Mouse (Mus musculus) heart, embryonic 11.5 days (tissue): ENCODE data around the gene Vwce. TPM values are rescaled to one million over a fixed set of nuclear protein-coding genes. Genes with fewer than 3 reads are reported as not detected.

Source experiments
- ATAC-seq: fragments of 200-750 bp; cut with Nextera tagmentation; replicated peaks from 2 replicates; pipeline ENCODE4 v1.8.0; 2017; ENCODE audit warnings: moderate library complexity; ENCODE audit not compliant: insufficient number of reproducible peaks, low FRiP score, low TSS enrichment
- H3K27ac ChIP-seq: fragments of 300-500 bp; sonication (generic); 2 replicates; pipeline ENCODE4 v1.5.1; 2014; ENCODE audit warnings: mild to moderate bottlenecking, low read depth, low read length
- H3K27me3 ChIP-seq: fragments of 300-500 bp; sonication (generic); 2 replicates; pipeline ENCODE4 v1.6.1; 2014; ENCODE audit warnings: mild to moderate bottlenecking, low read length, mixed read lengths; ENCODE audit not compliant: control insufficient read depth, insufficient read depth
- H3K36me3 ChIP-seq: fragments of 300-500 bp; sonication (generic); 2 replicates; pipeline ENCODE4 v1.6.1; 2014; ENCODE audit warnings: mild to moderate bottlenecking, low read length, moderate library complexity, mixed read lengths; ENCODE audit not compliant: control insufficient read depth, insufficient read depth
- H3K4me1 ChIP-seq: fragments of 300-500 bp; sonication (generic); 2 replicates; pipeline ENCODE4 v1.6.1; 2014; ENCODE audit warnings: low read length; ENCODE audit not compliant: control insufficient read depth, insufficient read depth
- H3K4me2 ChIP-seq: fragments of 300-500 bp; sonication (generic); 2 replicates; pipeline ENCODE4 v1.6.1; 2014; ENCODE audit warnings: mild to moderate bottlenecking, moderate library complexity
- H3K4me3 ChIP-seq: fragments of 300-500 bp; sonication (generic); 2 replicates; pipeline ENCODE4 v1.5.1; 2014; ENCODE audit warnings: low read depth, low read length
- H3K9ac ChIP-seq: fragments of 300-500 bp; sonication (generic); 2 replicates; pipeline ENCODE4 v1.6.1; 2014; ENCODE audit warnings: mild to moderate bottlenecking, low read depth, low read length, moderate library complexity
- H3K9me3 ChIP-seq: fragments of 300-500 bp; sonication (generic); replicated peaks from 2 replicates; pipeline ENCODE4 v1.6.1; 2016; ENCODE audit warnings: low read length; ENCODE audit not compliant: control insufficient read depth
- WGBS: fragments of 180-500 bp; shearing (Covaris S2); extraction: QIAGEN DNeasy Blood & Tissue Kit; methylation state at CpG from one replicate; pipeline ENCODE4 v1.1.7; 2014; ENCODE audit not compliant: insufficient replicate concordance; 5-methylcytosine and 5-hydroxymethylcytosine counted together
- polyA plus RNA-seq: library from polyadenylated mRNA; unstranded; fragments of >200 nt; fragmentation: Nextera tagmentation; extraction: Ambion mirVana; gene quantifications from 2 replicates; pipeline ENCODE4 v1.2.1, GENCODE M21; 2014

The Vwce gene
- polyA plus RNA-seq, 1 experiment from 2014 or later, result 0.46 TPM

DNA sequence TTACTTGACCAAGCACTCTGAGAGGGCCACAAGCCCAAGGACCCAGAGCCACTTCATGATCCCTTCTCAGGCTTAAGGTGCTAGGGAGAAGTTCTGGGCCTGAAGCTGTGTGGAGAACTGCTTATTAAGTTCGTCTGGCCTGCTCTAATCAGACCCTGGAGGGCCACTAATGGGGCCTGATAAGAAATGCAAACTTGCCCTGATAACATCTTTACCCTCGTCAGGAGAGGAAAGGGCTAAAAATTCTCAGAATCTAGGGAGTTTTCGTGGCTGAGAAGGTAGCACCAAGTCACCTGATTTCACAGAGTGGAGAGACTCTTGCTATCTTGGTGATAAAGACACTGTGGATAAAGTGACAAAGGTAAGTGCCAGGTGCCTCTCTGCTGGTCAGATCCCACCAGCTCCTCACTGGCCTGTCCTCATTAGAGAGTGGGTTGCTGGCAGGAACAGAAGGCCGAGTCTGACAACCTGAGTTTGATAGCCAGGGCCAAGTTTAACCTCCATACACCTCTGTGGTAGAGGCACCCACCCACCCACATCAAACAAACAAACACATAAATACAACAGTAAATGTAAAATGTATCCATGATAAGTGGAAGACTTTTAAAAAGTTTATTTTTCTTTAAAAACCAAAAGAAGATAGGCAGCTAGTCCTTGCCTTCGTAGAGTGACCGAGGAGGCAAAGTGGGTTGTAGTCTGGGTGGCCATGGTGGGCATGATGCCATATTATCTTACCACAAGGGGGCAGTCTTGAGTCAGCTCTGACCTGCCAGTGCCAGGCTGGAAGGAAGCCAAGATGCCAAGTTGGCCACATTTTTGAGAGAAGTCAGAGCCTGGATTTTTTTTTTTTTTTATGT lies 44.1 kb downstream of the Vwce start, which contains the start of gene Pga5:
Gene Pga5, minus strand, starts transcription at position 157 of the 857 bp plus-strand sequence.
- Histone ChIP-seq H3K4me3 (no peak within 1 kb of the TSS), H3K9me3 (no peaks in the 10 kb centered on the region), H3K4me2 (no peak within 1 kb of the TSS), H3K27ac (no peak within 1 kb of the TSS), H3K27me3 (peaks cover 2% of the 10 kb centered on the region; the same call in 1 of the 2 replicates), H3K4me1 (no peaks in the 10 kb centered on the region), H3K9ac (no peak within 1 kb of the TSS), H3K36me3 (no peaks in the 10 kb centered on the region)
- ATAC-seq, result no peak
- WGBS, result 24% methylated on average over 6 of the region's 6 CpGs

GRCm38 (mm10) chr19:10678772-10679067 lies 44.7 kb downstream of the Vwce start:
- Histone ChIP-seq H3K36me3 (no peaks in the 10 kb centered on the region), H3K27me3 (peaks cover 2% of the 10 kb centered on the region; the same call in 1 of the 2 replicates), H3K9ac (no peak overlapping the region), H3K4me3 (no peak overlapping the region), H3K4me2 (no peak overlapping the region), H3K27ac (no peak overlapping the region), H3K4me1 (no peaks in the 10 kb centered on the region), H3K9me3 (no peaks in the 10 kb centered on the region)
- 76% methylated on average over 1 of the region's 1 CpGs for WGBS
- ATAC-seq, result no peak

DNA sequence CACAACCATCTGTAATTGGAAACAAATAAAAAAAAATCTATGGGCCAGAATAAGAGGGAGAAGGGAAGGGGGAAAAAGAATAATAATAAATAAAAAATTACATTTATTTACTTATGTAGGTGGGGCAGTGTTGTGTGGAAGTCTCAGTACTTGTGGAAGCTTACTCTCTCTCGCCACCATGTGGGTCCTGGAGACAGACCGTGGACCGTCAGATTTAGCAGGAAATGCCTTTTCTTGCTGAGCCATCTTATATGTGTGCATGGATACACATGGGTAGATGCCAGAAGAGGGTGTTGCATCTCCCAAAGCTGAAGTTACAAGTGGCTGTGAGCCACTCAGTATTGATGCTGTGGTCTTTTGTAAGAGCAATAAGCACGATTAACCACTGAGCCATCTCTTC lies 47.6 kb downstream of the Vwce start:
- no peaks in the 10 kb centered on the region for H3K4me1 ChIP-seq
- no peaks in the 10 kb centered on the region for H3K9me3 ChIP-seq
- H3K27me3 ChIP-seq, result peaks cover 2% of the 10 kb centered on the region; the same call in 1 of the 2 replicates
- no peaks in the 10 kb centered on the region for H3K36me3 ChIP-seq
- WGBS, result 62% methylated on average over 4 of the region's 4 CpGs
- no peak overlapping the region for H3K4me2 ChIP-seq
- no peak for ATAC-seq
- H3K9ac ChIP-seq, result no peak overlapping the region
- no peak overlapping the region for H3K4me3 ChIP-seq
- H3K27ac ChIP-seq, result no peak overlapping the region

DNA sequence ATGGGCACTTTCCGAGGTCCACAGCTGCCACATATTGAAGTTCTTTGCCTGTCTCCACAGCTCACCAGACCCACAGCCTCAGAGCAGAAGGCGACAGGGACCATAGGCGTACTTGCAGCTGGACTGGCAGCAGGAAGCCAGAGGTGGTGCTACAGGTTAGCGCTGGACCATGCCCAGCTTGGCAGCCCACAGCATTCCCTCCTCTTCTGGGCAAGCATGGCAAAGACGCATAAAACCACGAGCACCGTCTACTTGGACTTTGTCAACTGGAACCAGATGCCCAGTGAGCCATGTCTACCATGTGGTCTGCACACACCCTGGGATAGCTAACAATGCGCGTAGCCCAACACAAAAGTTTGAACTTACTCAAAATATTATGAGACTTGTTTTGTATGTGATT lies 51.1 kb downstream of the Vwce start:
- H3K9ac ChIP-seq, result no peak overlapping the region
- WGBS, result 79% methylated on average over 9 of the region's 9 CpGs
- H3K4me2 ChIP-seq, result no peak overlapping the region
- H3K4me1 ChIP-seq, result peaks cover 16% of the 10 kb centered on the region; the same call in 1 of the 2 replicates
- no peak overlapping the region for H3K4me3 ChIP-seq
- no peak for ATAC-seq
- peaks cover 2% of the 10 kb centered on the region; the same call in 1 of the 2 replicates for H3K27me3 ChIP-seq
- no peaks in the 10 kb centered on the region for H3K36me3 ChIP-seq
- H3K9me3 ChIP-seq, result no peaks in the 10 kb centered on the region
- no peak overlapping the region for H3K27ac ChIP-seq

DNA sequence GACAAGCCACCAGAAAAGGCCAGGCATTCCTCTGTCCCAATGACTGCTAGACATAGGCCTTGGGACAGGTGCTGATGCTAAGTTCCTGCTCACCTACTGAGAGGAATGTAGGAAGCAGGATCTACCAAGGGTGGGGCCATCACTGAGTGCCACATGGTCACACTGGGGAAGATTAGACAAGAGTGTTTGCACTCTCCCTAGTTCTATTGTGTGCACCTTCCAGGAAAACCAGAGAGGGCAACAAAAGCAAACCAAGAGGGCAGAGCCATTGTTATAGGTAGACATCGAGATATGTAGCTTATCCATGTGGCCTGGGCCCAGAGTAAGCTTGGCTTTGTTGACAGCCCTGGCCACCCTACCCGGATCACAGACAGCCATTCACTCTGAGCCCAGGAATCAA lies 51.7 kb downstream of the Vwce start:
- no peak overlapping the region for H3K4me2 ChIP-seq
- no peak overlapping the region for H3K9ac ChIP-seq
- no peaks in the 10 kb centered on the region for H3K36me3 ChIP-seq
- H3K27me3 ChIP-seq, result peaks cover 2% of the 10 kb centered on the region; the same call in 1 of the 2 replicates
- H3K4me1 ChIP-seq, result peaks cover 18% of the 10 kb centered on the region; the same call in 1 of the 2 replicates
- WGBS, result 65% methylated on average over 2 of the region's 2 CpGs
- H3K4me3 ChIP-seq, result no peak overlapping the region
- no peak for ATAC-seq
- no peak overlapping the region for H3K27ac ChIP-seq
- no peaks in the 10 kb centered on the region for H3K9me3 ChIP-seq

DNA sequence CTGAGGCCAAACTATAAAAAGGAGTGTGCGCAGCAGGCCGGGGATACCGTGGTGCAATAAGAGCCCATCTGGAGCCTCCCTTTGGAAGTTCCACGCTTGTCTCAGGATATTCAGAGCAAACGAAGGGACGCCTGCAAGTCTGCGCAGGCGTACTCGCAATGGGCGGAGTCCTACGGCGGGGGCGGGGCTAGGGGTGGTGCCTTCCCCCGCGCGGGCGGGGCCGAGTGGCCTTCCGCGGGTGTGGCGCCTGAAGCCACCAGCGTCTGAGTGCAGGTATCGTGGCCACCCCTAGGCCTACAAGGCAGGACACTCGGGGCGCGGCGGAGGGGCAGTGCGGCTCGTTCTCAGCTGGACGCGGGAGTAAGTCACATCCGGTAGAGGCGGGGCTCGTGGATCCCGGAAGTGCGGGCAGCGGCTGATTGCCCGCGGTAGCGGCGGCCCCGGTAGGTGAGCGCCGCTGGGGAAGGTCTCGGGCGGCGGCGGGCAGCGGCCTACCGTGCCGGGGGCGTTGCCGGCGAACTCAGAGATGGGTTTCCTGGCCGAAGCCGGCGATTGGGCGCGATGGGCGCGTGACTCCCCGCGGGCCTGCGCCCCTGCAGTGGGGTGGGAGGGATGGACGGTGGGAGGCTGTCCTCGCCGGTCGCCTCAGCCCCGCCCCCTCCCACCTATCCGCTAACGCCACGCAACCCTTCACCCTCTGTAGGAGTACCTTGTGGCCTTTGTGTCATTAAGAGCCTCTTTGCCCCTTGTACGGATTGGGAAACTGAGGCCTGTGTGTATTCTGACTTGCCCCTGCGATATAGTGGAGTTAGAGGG lies 54.7 kb downstream of the Vwce start, which contains the start of gene Vps37c:
Gene Vps37c, plus strand, starts transcription at position 199 of the 816 bp plus-strand sequence.
- Histone ChIP-seq H3K27me3 (no peaks in the 10 kb centered on the region), H3K4me1 (peaks cover 27% of the 10 kb centered on the region), H3K9ac (peak within 1 kb of the TSS; percentile 90), H3K9me3 (no peaks in the 10 kb centered on the region), H3K27ac (peak within 1 kb of the TSS; percentile 94), H3K4me3 (peak within 1 kb of the TSS; percentile 74), H3K36me3 (no peaks in the 10 kb centered on the region), H3K4me2 (peak within 1 kb of the TSS; percentile 71)
- under 1% methylated on average over 74 of the region's 74 CpGs for WGBS
- peak; percentile 94 for ATAC-seq

DNA sequence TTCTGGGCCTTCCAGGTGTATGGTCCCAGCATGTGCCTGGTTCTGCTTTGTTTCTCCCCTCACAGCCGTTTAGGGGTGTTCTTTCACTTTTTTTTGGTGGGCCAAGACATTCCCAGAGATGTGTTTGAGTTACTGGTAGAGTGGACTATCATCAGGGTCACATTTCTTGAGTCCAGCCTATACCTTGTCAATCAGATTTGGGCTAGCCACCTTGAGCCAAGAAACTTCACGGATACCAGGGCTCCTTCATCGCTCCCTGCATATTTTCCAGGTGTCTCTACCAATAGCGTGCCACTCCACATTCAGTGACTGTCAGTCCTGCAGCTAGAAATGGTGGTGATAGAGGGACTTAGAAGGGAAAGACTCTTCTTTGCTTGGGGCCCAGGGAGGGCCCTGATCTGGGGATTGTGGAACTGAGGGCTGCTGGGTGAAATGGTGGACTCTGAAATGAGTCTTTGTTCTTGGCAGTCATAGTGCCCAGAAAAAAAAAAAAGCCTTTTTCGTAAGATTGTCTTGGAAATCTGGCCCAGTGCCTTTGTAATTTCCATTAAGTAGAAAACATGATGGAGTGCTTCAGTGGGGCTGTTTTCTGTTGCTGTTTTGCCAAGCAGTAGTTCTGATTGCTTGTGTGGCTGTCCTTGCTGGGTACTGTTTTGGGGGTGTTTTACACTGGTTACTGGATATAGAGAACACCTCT lies 55.6 kb downstream of the Vwce start:
- peak overlapping the region; percentile 90 for H3K9ac ChIP-seq
- no peaks in the 10 kb centered on the region for H3K9me3 ChIP-seq
- no peaks in the 10 kb centered on the region for H3K36me3 ChIP-seq
- H3K4me2 ChIP-seq, result peak overlapping the region; percentile 71
- H3K27me3 ChIP-seq, result no peaks in the 10 kb centered on the region
- ATAC-seq, result no peak
- H3K4me1 ChIP-seq, result peaks cover 27% of the 10 kb centered on the region
- 62% methylated on average over 5 of the region's 5 CpGs for WGBS
- peak overlapping the region; percentile 74 for H3K4me3 ChIP-seq
- H3K27ac ChIP-seq, result peak overlapping the region; percentile 94

DNA sequence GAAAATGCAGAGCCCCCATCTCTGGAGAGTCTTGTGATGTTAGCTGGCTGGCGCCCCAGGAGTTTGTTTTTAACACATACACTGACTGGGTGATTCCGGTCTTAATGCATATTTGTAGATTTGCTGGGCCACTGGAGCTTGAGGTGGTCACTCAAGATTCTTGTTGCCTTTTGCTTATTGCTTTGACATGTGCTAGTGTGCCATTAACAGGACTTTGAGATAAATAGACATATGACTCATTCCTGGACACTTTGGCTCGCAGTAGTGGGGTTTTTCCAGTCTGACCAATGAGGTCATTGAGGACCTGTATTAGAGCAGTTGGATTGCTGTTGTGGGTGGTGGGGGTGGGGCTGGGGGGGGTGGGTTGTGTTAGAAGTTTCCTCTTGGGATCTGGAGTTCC lies 56.3 kb downstream of the Vwce start:
- H3K9ac ChIP-seq, result no peak overlapping the region
- no peaks in the 10 kb centered on the region for H3K9me3 ChIP-seq
- 54% methylated on average over 3 of the region's 3 CpGs for WGBS
- no peak for ATAC-seq
- H3K4me2 ChIP-seq, result peak overlapping the region; percentile 71
- H3K4me3 ChIP-seq, result no peak overlapping the region; the same call in 1 of the 2 replicates
- H3K27me3 ChIP-seq, result no peaks in the 10 kb centered on the region
- H3K27ac ChIP-seq, result peak overlapping the region; percentile 94; the same call in 1 of the 2 replicates
- no peaks in the 10 kb centered on the region for H3K36me3 ChIP-seq
- H3K4me1 ChIP-seq, result peaks cover 29% of the 10 kb centered on the region
